Mouse (Mus musculus): ENCODE results near the gene Hspbp1. TPM values are rescaled to one million over a fixed set of nuclear protein-coding genes. Genes with fewer than 3 reads are reported as not detected.

Hspbp1 gene
- total and polyA plus RNA-seq, 3 experiments: 29.7 to 35.0 (median 31.9) TPM

DNA sequence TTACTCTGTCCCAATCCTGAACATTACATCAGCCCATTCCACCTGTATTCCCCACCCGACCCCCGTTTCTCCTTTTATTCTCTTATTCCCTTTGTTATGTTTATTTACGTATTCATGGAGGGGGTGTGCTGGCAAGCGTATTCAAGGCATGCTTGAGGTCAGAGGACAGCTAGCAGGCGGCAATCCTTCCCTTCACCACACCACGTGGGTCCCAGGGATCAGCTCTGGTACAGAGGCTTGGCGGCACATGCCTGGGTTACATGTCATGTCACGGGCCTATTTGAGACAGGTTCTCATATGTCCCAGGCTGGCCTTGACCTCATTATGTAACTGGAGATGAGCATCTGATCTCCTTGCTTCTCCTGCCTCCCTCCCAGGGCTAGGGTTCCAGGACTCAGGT, 17.5 kb upstream of the Hspbp1 start:
- no peak overlapping the region for H3K27ac ChIP-seq
- H3K4me3 ChIP-seq: no peak overlapping the region
- intact Hi-C loops (cut with DNase I): no loop called here
- DNase-seq: no peak
- H3K79me2 ChIP-seq (replicated peaks; ENCODE audit: control insufficient read depth, insufficient read depth, low read length): no peaks in the 10 kb centered on the region
- no peaks in the 10 kb centered on the region for H3K4me1 ChIP-seq (ENCODE audit: control insufficient read depth, insufficient read depth, low read length)
- H3K36me3 ChIP-seq (ENCODE audit: control insufficient read depth, insufficient read depth, low read length): no peaks in the 10 kb centered on the region
- H3K27me3 ChIP-seq (ENCODE audit: control insufficient read depth, insufficient read depth, low read length): no peaks in the 10 kb centered on the region
- WGBS: 77% methylated on average over 8 of the region's 8 CpGs
- H3K9ac ChIP-seq (ENCODE audit: low read depth, low read length): no peak overlapping the region
- TF ChIP-seq POLR2A (IDR thresholded peaks at IDR 0.05; ENCODE audit: insufficient read depth, low read depth, low read length) (no peak), EP300 (IDR thresholded peaks at IDR 0.05; ENCODE audit: insufficient read depth, low read depth, low read length) (no peak), CTCF (IDR thresholded peaks at IDR 0.05) (no peak)

DNA sequence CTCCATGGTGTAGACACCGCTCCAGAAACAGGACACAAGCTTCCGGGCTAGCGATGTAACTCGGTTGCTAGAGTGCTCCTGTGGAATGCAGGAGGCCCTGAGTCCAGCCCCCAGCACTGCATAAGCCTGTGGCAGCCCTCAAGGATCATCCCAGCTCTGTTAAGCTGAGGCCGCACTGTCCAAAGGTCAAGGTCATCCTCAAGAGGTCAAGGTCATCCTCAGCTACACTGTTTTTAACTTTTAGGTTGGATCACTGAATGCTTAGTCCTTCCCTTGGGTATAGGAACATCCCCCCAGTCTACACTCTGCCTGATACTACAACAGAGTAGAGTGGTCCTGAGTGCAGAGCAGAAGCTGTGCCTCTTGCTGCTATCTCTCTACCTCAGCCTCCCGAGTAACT, 8.1 kb upstream of the Hspbp1 start:
- DNase-seq: no peak
- WGBS: 80% methylated on average over 6 of the region's 6 CpGs
- Histone ChIP-seq H3K27me3 (ENCODE audit: control insufficient read depth, insufficient read depth, low read length) (no peaks in the 10 kb centered on the region), H3K36me3 (ENCODE audit: control insufficient read depth, insufficient read depth, low read length) (no peaks in the 10 kb centered on the region), H3K79me2 (replicated peaks; ENCODE audit: control insufficient read depth, insufficient read depth, low read length) (no peaks in the 10 kb centered on the region), H3K4me1 (ENCODE audit: control insufficient read depth, insufficient read depth, low read length) (no peaks in the 10 kb centered on the region), H3K4me3 (no peak overlapping the region), H3K9ac (ENCODE audit: low read depth, low read length) (no peak overlapping the region), H3K27ac (no peak overlapping the region)
- intact Hi-C loops (cut with DNase I): no loop called here
- no peak for TF ChIP-seq EP300 (IDR thresholded peaks at IDR 0.05; ENCODE audit: insufficient read depth, low read depth, low read length)
- TF ChIP-seq POLR2A (IDR thresholded peaks at IDR 0.05; ENCODE audit: insufficient read depth, low read depth, low read length): no peak
- no peak for TF ChIP-seq CTCF (IDR thresholded peaks at IDR 0.05)

DNA sequence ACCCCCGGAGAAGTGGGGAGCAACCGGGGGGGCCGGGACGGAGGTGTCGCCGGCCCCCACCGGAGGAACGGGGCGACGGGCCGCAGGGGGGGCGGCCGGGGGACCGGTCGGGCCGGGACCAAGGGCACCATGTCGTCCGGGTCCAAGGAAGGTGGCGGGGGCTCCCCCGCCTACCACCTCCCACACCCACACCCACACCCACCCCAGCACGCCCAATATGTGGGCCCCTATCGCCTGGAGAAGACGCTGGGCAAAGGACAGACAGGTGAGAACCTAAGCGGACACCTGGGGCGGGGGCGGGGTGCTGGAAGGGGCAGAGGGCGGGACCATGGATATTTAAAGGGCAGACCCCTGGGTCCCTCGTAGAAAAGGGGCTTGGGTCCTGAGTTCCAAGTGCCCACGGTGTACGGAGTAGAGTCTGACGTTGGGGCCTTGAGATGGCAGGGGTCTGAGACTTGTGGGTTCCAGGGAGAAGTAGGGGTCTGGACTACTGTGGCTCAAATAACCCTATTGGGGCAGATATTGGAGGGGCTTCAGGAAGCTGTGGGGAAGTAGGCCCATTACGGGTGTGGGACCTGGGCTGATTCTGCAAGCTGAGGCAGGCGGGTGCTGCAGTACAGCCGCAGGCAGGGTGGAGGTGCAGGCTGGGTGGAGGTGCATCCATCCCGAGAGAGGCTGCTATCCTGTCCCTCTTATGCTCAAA, 6.2 kb upstream of the Hspbp1 start:
- WGBS: 15% methylated on average over 32 of the region's 35 CpGs
- Histone ChIP-seq H3K36me3 (ENCODE audit: control insufficient read depth, insufficient read depth, low read length) (no peaks in the 10 kb centered on the region), H3K9ac (ENCODE audit: low read depth, low read length) (peak overlapping the region; percentile 64), H3K79me2 (replicated peaks; ENCODE audit: control insufficient read depth, insufficient read depth, low read length) (no peaks in the 10 kb centered on the region), H3K4me3 (peak overlapping the region; percentile 40), H3K27ac (0 out of 2 replicates have a peak overlapping the region, but pooled peaks have one; percentile 17), H3K27me3 (ENCODE audit: control insufficient read depth, insufficient read depth, low read length) (no peaks in the 10 kb centered on the region), H3K4me1 (ENCODE audit: control insufficient read depth, insufficient read depth, low read length) (no peaks in the 10 kb centered on the region)
- intact Hi-C loops (cut with DNase I): no loop called here
- no peak for TF ChIP-seq CTCF (IDR thresholded peaks at IDR 0.05)
- TF ChIP-seq POLR2A (IDR thresholded peaks at IDR 0.05; ENCODE audit: insufficient read depth, low read depth, low read length): no peak
- no peak for TF ChIP-seq EP300 (IDR thresholded peaks at IDR 0.05; ENCODE audit: insufficient read depth, low read depth, low read length)
- DNase-seq: peak; percentile 9 to 31

DNA sequence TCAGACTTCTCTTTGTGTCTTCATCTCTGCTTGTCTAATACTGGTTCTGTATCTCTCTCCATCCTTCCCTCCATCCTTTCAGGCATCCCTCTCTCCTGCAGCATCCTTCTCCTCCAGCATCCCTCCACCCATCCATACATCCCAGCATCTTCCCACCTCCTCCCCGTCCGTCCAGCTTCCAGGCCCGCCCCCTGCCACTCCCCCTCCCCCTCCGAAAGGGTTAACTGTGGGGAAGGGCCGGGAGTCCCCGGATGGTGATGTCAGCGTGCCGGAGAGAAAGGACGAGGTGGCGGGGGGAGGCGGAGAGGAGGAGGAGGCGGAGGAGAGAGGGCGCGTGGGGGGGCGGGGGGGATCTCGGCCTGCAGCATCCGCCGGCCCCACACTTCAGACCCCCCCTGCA, 5.5 kb upstream of the Hspbp1 start, which contains the start of gene Brsk1:
Gene Brsk1, plus strand, starts transcription at position 218 of the 400 bp plus-strand sequence.
- H3K79me2 ChIP-seq (replicated peaks; ENCODE audit: control insufficient read depth, insufficient read depth, low read length): no peaks in the 10 kb centered on the region
- H3K4me1 ChIP-seq (ENCODE audit: control insufficient read depth, insufficient read depth, low read length): no peaks in the 10 kb centered on the region
- 5% methylated on average over 7 of the region's 18 CpGs for WGBS
- peak; percentile 35 to 54 for DNase-seq
- H3K27ac ChIP-seq: 0 out of 2 replicates have a peak within 1 kb of the TSS, but pooled peaks have one; percentile 17
- intact Hi-C loops (cut with DNase I): no loop called here
- no peaks in the 10 kb centered on the region for H3K27me3 ChIP-seq (ENCODE audit: control insufficient read depth, insufficient read depth, low read length)
- peak within 1 kb of the TSS; percentile 40 for H3K4me3 ChIP-seq
- peak within 1 kb of the TSS; percentile 64 for H3K9ac ChIP-seq (ENCODE audit: low read depth, low read length)
- no peaks in the 10 kb centered on the region for H3K36me3 ChIP-seq (ENCODE audit: control insufficient read depth, insufficient read depth, low read length)
- TF ChIP-seq POLR2A (IDR thresholded peaks at IDR 0.05; ENCODE audit: insufficient read depth, low read depth, low read length) (no peak), CTCF (IDR thresholded peaks at IDR 0.05) (no peak), EP300 (IDR thresholded peaks at IDR 0.05; ENCODE audit: insufficient read depth, low read depth, low read length) (no peak)

DNA sequence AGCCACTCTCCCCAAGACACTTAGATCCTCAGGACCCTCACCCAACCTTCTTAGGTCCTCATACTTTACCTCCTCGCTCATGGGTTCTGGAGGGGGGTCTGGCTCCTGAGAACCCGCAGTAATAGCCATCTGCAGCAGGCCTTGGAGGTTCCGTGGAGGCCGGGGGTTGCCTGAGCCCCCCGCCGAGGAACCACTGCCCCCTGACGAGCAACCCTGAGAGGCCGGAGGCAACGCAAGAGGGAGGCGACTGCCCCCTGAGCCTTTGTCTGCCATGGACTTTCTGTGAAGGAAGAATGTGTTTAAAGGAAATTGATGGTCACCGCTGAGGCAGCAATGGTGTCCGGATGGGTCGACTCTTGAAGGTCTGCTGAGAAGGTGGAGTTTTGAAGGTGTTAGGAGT, 665 bp downstream of the Hspbp1 start:
- H3K4me3 ChIP-seq: peak overlapping the region; percentile 91
- WGBS: 3% methylated on average over 13 of the region's 13 CpGs
- 0 out of 2 replicates have a peak, but pooled peaks cover 2% of the 10 kb centered on the region for H3K36me3 ChIP-seq (ENCODE audit: control insufficient read depth, insufficient read depth, low read length)
- H3K9ac ChIP-seq (ENCODE audit: low read depth, low read length): peak overlapping the region; percentile 50; the same call in 1 of the 2 replicates
- peak overlapping the region; percentile 78 for H3K27ac ChIP-seq
- intact Hi-C loops (cut with DNase I): loop anchor here (2.0 to 10.0 kb wide), 2 partner anchors 25 to 381 kb away; partner anchors contain the start of genes Ppp6r1 and U2af2
- no peaks in the 10 kb centered on the region for H3K79me2 ChIP-seq (replicated peaks; ENCODE audit: control insufficient read depth, insufficient read depth, low read length)
- H3K27me3 ChIP-seq (ENCODE audit: control insufficient read depth, insufficient read depth, low read length): no peaks in the 10 kb centered on the region
- DNase-seq: peak; percentile 11 to 25
- TF ChIP-seq POLR2A (IDR thresholded peaks at IDR 0.05; ENCODE audit: insufficient read depth, low read depth, low read length) (no peak), CTCF (IDR thresholded peaks at IDR 0.05) (no peak), EP300 (IDR thresholded peaks at IDR 0.05; ENCODE audit: insufficient read depth, low read depth, low read length) (no peak)
- H3K4me1 ChIP-seq (ENCODE audit: control insufficient read depth, insufficient read depth, low read length): peaks cover 5% of the 10 kb centered on the region

DNA sequence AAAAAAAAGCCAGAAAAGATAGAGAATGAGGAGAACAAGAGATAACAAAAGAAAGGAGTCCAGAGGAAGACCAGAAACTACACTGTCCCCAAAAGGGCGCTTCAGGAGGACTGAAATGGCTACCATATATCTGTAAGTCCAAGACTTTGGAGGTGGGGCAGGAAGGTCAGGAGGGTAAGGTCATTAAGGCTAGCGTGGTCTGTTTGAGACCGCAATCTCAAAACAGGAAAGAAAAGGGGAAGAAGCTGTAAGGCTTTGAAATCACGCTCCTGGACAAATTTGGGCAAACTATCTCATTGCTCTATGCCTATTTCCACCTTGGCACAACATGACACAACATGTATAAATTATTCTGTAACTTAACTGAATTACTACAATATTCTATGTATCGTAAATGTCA, 1.6 kb downstream of the Hspbp1 start:
- intact Hi-C loops (cut with DNase I): loop anchor here (10.0 kb wide), 1 partner anchor 381 kb away; the partner anchor contains the start of gene U2af2
- H3K4me3 ChIP-seq: no peak overlapping the region
- TF ChIP-seq CTCF (IDR thresholded peaks at IDR 0.05) (no peak), EP300 (IDR thresholded peaks at IDR 0.05; ENCODE audit: insufficient read depth, low read depth, low read length) (no peak), POLR2A (IDR thresholded peaks at IDR 0.05; ENCODE audit: insufficient read depth, low read depth, low read length) (no peak)
- 0 out of 2 replicates have a peak, but pooled peaks cover 2% of the 10 kb centered on the region for H3K36me3 ChIP-seq (ENCODE audit: control insufficient read depth, insufficient read depth, low read length)
- no peaks in the 10 kb centered on the region for H3K79me2 ChIP-seq (replicated peaks; ENCODE audit: control insufficient read depth, insufficient read depth, low read length)
- no peak for DNase-seq
- no peaks in the 10 kb centered on the region for H3K27me3 ChIP-seq (ENCODE audit: control insufficient read depth, insufficient read depth, low read length)
- no peak overlapping the region for H3K9ac ChIP-seq (ENCODE audit: low read depth, low read length)
- WGBS: 81% methylated on average over 5 of the region's 5 CpGs
- H3K4me1 ChIP-seq (ENCODE audit: control insufficient read depth, insufficient read depth, low read length): peaks cover 5% of the 10 kb centered on the region
- no peak overlapping the region for H3K27ac ChIP-seq

Data from heart, adult 2 months (tissue).